17 mouse cellular contexts compared by ENCODE assay signal in the genomic region with DNA sequence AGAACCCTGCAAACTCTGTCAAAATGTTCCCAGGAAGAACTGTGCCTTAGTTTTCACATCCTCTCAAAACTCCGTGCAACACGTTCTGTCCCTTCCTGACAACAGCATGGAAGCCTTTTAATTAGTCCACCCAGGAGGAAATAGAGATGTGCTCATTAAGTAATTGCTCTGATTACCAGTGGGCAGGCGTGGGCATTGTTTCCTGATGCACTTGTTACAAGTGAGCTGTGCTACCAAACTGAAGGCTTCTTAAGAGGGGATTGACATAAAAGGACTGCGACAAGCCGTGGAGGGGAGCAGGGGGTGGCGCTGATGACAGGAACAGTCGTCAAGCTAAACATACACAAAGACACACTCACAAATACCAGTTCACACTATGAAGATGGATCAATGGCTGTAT.
"Had no signal": no experiment of that assay in that cellular context is flagged by ENCODE, and none has a peak within 500 bp of the region (broad histone marks: within the 10 kb centered on the region; RNA-seq: fewer than 3 reads in every experiment).

No protein-coding gene starts in this region.

- H3K4me1 ChIP-seq: limb, embryonic 15.5 days; stomach, embryonic 15.5 days had no signal

- H3K9me3 ChIP-seq: kidney, embryonic 15.5 days; limb, embryonic 12.5 days; limb, embryonic 15.5 days; midbrain, embryonic 13.5 days; stomach, embryonic 15.5 days had no signal

- ATAC-seq: intestine, postnatal 0 days; lung, postnatal 0 days; midbrain, embryonic 13.5 days; midbrain, embryonic 16.5 days had no signal

- H3K9ac ChIP-seq: kidney, embryonic 15.5 days; limb, embryonic 12.5 days; limb, embryonic 15.5 days; lung, embryonic 14.5 days; midbrain, embryonic 13.5 days; stomach, embryonic 15.5 days had no signal

- H3K36me3 ChIP-seq: kidney, embryonic 15.5 days; limb, embryonic 12.5 days; limb, embryonic 15.5 days; midbrain, embryonic 13.5 days; stomach, embryonic 15.5 days had no signal

- H3K4me3 ChIP-seq: kidney, embryonic 15.5 days; limb, embryonic 12.5 days; limb, embryonic 15.5 days; midbrain, embryonic 13.5 days; stomach, embryonic 15.5 days had no signal

- H3K27ac ChIP-seq: kidney, embryonic 15.5 days; limb, embryonic 12.5 days; limb, embryonic 15.5 days; macrophage; midbrain, embryonic 13.5 days; stomach, embryonic 15.5 days had no signal

- H3K4me2 ChIP-seq: kidney, embryonic 15.5 days; limb, embryonic 12.5 days; limb, embryonic 15.5 days; lung, embryonic 14.5 days; midbrain, embryonic 13.5 days; stomach, embryonic 15.5 days had no signal

- DNase-seq: kidney, adult 2 months; kidney, postnatal 10 days; kidney, postnatal 36 days; left cerebral cortex, postnatal 4 days; lung, embryonic 14.5 days; right cerebral cortex, postnatal 25 days; spleen, adult 18-20 months; thymus, postnatal 25 days had no signal

- H3K27me3 ChIP-seq: kidney, embryonic 15.5 days; limb, embryonic 12.5 days; limb, embryonic 15.5 days; midbrain, embryonic 13.5 days; stomach, embryonic 15.5 days had no signal
